Comparison of ENCODE assay signal across 9 mouse cellular contexts in the genomic region with DNA sequence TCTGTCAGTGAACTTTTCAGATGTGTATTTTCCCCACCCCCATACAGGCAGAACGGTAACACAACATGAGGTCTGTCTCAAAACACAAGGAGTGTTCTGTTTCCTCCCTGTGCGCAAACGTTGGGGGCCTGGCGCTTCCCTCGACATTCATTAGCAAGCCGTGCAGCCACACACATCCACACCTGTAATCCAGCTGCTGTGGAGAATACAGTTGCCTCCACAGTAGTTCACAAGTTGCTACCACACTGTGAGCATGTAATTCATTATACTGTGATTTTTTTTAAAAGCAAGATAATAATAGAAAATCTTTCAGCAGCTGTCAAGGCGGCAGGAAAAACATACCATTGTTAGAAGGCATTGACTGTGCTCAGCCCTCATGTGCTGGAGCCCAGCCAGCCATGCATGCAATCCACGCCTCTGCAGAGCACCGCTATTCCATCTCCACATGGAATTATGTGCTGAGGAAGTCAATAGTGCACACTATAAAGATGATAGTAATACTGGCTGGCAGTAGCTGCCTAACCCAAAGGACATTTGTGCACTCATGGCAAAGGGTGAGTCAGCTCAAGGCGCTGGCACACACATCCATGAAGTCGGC.
DNase-seq lines count a peak whose midpoint lies in the region; ATAC-seq and TF ChIP-seq lines count a peak whose summit lies in the region.
"Had no signal": no experiment of that assay in that cellular context is flagged by ENCODE, and none has a peak within 500 bp of the region (broad histone marks: within the 10 kb centered on the region; RNA-seq: fewer than 3 reads in every experiment).

No protein-coding gene starts in this region.

- no peak overlapping the region for H3K9ac ChIP-seq in lung, embryonic 14.5 days
- no peak overlapping the region for H3K9ac ChIP-seq in midbrain, postnatal 0 days (replicated peaks; ENCODE audit: low read length, poor library complexity, severe bottlenecking)
- H3K9ac ChIP-seq in liver, postnatal 0 days (replicated peaks): no peak overlapping the region

- DNase-seq in cerebellum, postnatal 10 days: peak; percentile 8 to 17
- no peak for DNase-seq in cerebellum, adult 9-11 months
- DNase-seq in lung, embryonic 14.5 days: peak; percentile 59
- DNase-seq in lung, postnatal 25 days (ENCODE audit: low spot score): no peak
- DNase-seq in forelimb bud, embryonic 11.5 days (ENCODE audit: low read depth, low spot score): peak; percentile 33
- DNase-seq in midbrain, postnatal 0 days (ENCODE audit: low spot score): peak; percentile 19
- no peak for DNase-seq in frontal cortex, postnatal 25 days (ENCODE audit: low spot score in 2 of 2)
- no peak for DNase-seq in liver, postnatal 0 days

- no peaks in the 10 kb centered on the region for H3K36me3 ChIP-seq in lung, embryonic 14.5 days (ENCODE audit: insufficient read depth)
- no peaks in the 10 kb centered on the region for H3K36me3 ChIP-seq in midbrain, postnatal 0 days (ENCODE audit: insufficient read depth, low read length)
- no peaks in the 10 kb centered on the region for H3K36me3 ChIP-seq in liver, postnatal 0 days (replicated peaks; ENCODE audit: insufficient read depth, low read length)

- no peak for TF ChIP-seq EP300 in liver, postnatal 0 days (IDR thresholded peaks at IDR 0.05; ENCODE audit: low read depth)

- ATAC-seq in lung, embryonic 14.5 days (ENCODE audit: insufficient read depth): peak; percentile 49; the same call in 1 of the 2 replicates
- no peak for ATAC-seq in midbrain, postnatal 0 days (ENCODE audit: low FRiP score)
- ATAC-seq in liver, postnatal 0 days: no peak
- ATAC-seq: inflammation-experienced regulatory T-cells, adult 6 months had no signal

- WGBS in lung, embryonic 14.5 days: 43% methylated on average over 11 of the region's 11 CpGs
- WGBS in midbrain, postnatal 0 days: 38% methylated on average over 11 of the region's 11 CpGs
- 72% methylated on average over 11 of the region's 11 CpGs for WGBS in liver, postnatal 0 days (ENCODE audit: insufficient replicate concordance)

- H3K27me3 ChIP-seq in lung, embryonic 14.5 days (ENCODE audit: insufficient read depth, low read length): no peaks in the 10 kb centered on the region
- H3K27me3 ChIP-seq in midbrain, postnatal 0 days (ENCODE audit: insufficient read depth, low read length): no peaks in the 10 kb centered on the region
- H3K27me3 ChIP-seq in liver, postnatal 0 days (ENCODE audit: insufficient read depth, low read length): no peaks in the 10 kb centered on the region

- no peak for TF ChIP-seq CTCF in lung, embryonic 14.5 days (IDR thresholded peaks at IDR 0.05; ENCODE audit: low read depth)
- no peak for TF ChIP-seq CTCF in midbrain, postnatal 0 days (IDR thresholded peaks at IDR 0.05)
- TF ChIP-seq CTCF in liver, postnatal 0 days (IDR thresholded peaks at IDR 0.05; ENCODE audit: low read depth): no peak

- no peaks in the 10 kb centered on the region for H3K9me3 ChIP-seq in lung, embryonic 14.5 days (ENCODE audit: low read depth, low read length)
- no peaks in the 10 kb centered on the region for H3K9me3 ChIP-seq in midbrain, postnatal 0 days (ENCODE audit: low read length)
- no peaks in the 10 kb centered on the region for H3K9me3 ChIP-seq in liver, postnatal 0 days (ENCODE audit: low read length)

- H3K4me3 ChIP-seq in lung, embryonic 14.5 days (ENCODE audit: low read depth, low read length): no peak overlapping the region
- no peak overlapping the region for H3K4me3 ChIP-seq in midbrain, postnatal 0 days (ENCODE audit: low read depth, low read length)
- no peak overlapping the region for H3K4me3 ChIP-seq in liver, postnatal 0 days (ENCODE audit: low read depth, low read length)

- H3K27ac ChIP-seq in lung, embryonic 14.5 days (ENCODE audit: low read depth): no peak overlapping the region
- peak overlapping the region; percentile 19 for H3K27ac ChIP-seq in midbrain, postnatal 0 days (ENCODE audit: low read depth, low read length)
- H3K27ac ChIP-seq in liver, postnatal 0 days (ENCODE audit: low read depth): no peak overlapping the region

- peaks cover 6% of the 10 kb centered on the region for H3K4me1 ChIP-seq in lung, embryonic 14.5 days (ENCODE audit: insufficient read depth)
- H3K4me1 ChIP-seq in midbrain, postnatal 0 days (ENCODE audit: insufficient read depth, low read length): 0 out of 2 replicates have a peak, but pooled peaks cover 4% of the 10 kb centered on the region
- H3K4me1 ChIP-seq in liver, postnatal 0 days (ENCODE audit: insufficient read depth): no peaks in the 10 kb centered on the region

- no peak overlapping the region for H3K4me2 ChIP-seq in lung, embryonic 14.5 days
- no peak overlapping the region for H3K4me2 ChIP-seq in midbrain, postnatal 0 days (ENCODE audit: low read depth, low read length, poor library complexity, severe bottlenecking)
- no peak overlapping the region for H3K4me2 ChIP-seq in liver, postnatal 0 days (ENCODE audit: low read depth, low read length)

Comparison
In these comparisons a context has a peak if more than half of its experiments do, and no peak if none do; other contexts are left out.
1. DNase-seq: peak in cerebellum, postnatal 10 days (2 of 2), lung, embryonic 14.5 days (single experiment), forelimb bud, embryonic 11.5 days (single experiment) and midbrain, postnatal 0 days (single experiment); none in cerebellum, adult 9-11 months (single experiment), lung, postnatal 25 days (single experiment), frontal cortex, postnatal 25 days (0 of 2) and liver, postnatal 0 days (single experiment).